Mouse (Mus musculus): ENCODE measurements around the gene Hist1h1e.

GRCm38 (mm10) chr13:23571022-23571503, 51.3 kb downstream of the Hist1h1e start, which contains the start of the genes Hist1h2ae and Hist1h2bg:
- TF ChIP-seq CTCF (IDR thresholded peaks at IDR 0.05; ENCODE audit: extremely low read depth, insufficient read depth, low read length): no peak
- TF ChIP-seq POLR2A (IDR thresholded peaks at IDR 0.05; ENCODE audit: extremely low read depth, insufficient read depth, low read length): peak; percentile 75
